Mouse (Mus musculus): ENCODE data around the gene Gm21885.

DNA sequence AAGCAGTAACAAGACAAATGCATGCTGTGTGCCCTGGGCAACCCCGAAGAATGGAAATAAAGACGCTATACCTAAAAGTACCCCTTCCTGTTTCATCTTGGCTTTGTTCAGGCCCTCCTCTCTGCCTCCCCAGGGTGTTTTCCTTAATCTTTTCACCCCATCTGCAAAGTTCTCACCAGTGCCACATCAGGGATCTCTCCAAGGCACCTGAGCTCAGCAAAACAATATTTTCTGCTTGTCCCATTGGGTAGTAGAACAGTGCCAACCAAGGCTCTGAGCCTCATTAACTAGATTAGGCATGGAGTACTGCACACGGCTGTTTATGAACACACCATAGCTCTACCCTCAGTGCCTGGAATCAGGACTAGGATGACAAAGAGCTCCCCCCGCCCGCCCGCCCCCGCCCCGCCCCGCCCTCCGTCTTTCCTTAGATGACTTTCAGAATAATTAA is 45.3 kb downstream of the Gm21885 start:
- TF ChIP-seq CTCF (IDR thresholded peaks at IDR 0.05; ENCODE audit: low read depth, low read length) (no peak), POLR2A (IDR thresholded peaks at IDR 0.05; ENCODE audit: insufficient read depth, low read length) (no peak)

Measured in ES-Bruce4 (cell line).